Mouse (Mus musculus): ENCODE results near the gene Tmigd3. TPM values are rescaled to one million over a fixed set of nuclear protein-coding genes. Genes with fewer than 3 reads are reported as not detected.

Gene Tmigd3
- polyA plus RNA-seq, 1 experiment = 0.94 TPM

DNA sequence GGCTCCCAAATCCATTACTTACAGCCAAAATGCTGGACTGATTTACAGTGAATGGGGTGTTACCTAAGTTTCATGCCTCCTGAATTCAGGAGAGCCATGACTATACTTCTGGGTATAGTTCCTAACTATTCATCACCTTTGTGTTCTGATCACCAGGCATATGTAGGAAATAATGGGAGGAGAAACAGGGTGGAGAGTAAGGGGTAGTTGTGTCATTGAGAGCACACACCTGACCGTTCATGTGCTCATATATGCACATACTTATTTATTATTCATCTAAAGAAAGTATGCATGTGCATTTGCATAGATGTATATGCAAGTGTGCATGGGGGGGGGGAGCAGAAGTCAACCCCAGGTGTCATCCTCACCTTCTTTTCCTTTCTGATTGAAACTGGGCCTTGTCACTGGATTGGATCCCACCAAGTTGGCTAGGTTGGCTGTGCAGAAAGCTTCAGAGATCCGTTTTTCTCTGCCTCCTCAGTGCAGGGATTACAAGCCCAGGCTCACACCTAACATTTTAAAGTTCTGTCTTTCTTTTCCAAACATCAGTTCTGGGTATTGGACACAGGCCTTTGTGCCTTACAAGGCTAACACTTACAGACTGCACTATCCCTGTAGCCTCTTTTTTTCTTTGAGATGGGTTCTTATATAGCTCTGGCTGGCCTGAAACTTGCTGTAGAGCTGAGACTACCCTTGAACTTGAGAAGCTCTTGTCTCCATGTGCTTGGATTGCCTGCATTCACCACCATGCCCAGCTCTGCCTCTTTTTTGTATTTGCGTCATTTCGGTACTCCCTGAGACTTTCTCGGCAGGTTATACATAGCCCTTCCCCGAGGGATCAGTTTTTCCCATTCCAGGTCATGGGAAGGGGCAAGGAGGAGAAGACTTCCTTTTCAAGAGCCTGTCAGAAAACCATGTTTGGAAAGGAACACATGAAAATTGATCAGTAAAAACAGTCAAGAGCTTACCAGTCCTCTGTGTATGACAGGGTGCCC, 3.0 kb downstream of the Tmigd3 start:
- H3K4me3 ChIP-seq (ENCODE audit: low read depth, low read length) = no peak overlapping the region
- peaks cover 9% of the 10 kb centered on the region; the same call in 1 of the 2 replicates for H3K4me1 ChIP-seq (ENCODE audit: control insufficient read depth, insufficient read depth, insufficient read length, low read length)
- no peak for TF ChIP-seq CTCF (IDR thresholded peaks at IDR 0.05; ENCODE audit: extremely low read depth, insufficient read length, insufficient replicate concordance, low read depth, low read length)
- no peak for TF ChIP-seq POLR2A (IDR thresholded peaks at IDR 0.05; ENCODE audit: low read depth, low read length)
- H3K36me3 ChIP-seq (ENCODE audit: control insufficient read depth, insufficient read depth, low read length) = no peaks in the 10 kb centered on the region
- WGBS = 93% methylated on average over 6 of the region's 6 CpGs
- H3K27me3 ChIP-seq (ENCODE audit: control insufficient read depth, insufficient read depth, low read length) = no peaks in the 10 kb centered on the region
- no peak overlapping the region for H3K27ac ChIP-seq (ENCODE audit: insufficient read depth, low read depth, low read length)

DNA sequence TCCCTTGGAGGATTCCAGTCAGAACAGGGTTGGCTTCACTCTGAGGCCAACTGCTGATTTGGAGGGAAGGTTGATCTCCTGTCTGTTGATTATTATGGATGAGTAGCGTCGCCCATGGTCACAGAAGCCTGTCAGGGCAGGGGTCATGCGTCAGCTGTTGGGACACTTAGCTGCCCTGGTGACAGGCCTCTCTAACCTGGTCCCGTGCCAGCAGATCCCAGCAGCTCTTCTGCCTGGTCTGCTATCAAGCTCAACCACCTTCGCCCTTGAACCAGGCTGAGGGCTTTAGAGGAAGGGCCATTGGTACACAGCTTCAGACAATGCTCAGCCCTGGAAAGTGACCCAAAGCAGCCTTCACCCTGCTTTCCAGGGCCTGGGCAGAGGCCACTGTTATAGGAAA, 5.3 kb downstream of the Tmigd3 start:
- TF ChIP-seq POLR2A (IDR thresholded peaks at IDR 0.05; ENCODE audit: low read depth, low read length) = no peak
- TF ChIP-seq CTCF (IDR thresholded peaks at IDR 0.05; ENCODE audit: extremely low read depth, insufficient read length, insufficient replicate concordance, low read depth, low read length) = no peak
- no peaks in the 10 kb centered on the region for H3K36me3 ChIP-seq (ENCODE audit: control insufficient read depth, insufficient read depth, low read length)
- H3K4me3 ChIP-seq (ENCODE audit: low read depth, low read length) = no peak overlapping the region
- H3K27me3 ChIP-seq (ENCODE audit: control insufficient read depth, insufficient read depth, low read length) = no peaks in the 10 kb centered on the region
- 75% methylated on average over 5 of the region's 5 CpGs for WGBS
- no peak overlapping the region for H3K27ac ChIP-seq (ENCODE audit: insufficient read depth, low read depth, low read length)
- H3K4me1 ChIP-seq (ENCODE audit: control insufficient read depth, insufficient read depth, insufficient read length, low read length) = peaks cover 9% of the 10 kb centered on the region; the same call in 1 of the 2 replicates

DNA sequence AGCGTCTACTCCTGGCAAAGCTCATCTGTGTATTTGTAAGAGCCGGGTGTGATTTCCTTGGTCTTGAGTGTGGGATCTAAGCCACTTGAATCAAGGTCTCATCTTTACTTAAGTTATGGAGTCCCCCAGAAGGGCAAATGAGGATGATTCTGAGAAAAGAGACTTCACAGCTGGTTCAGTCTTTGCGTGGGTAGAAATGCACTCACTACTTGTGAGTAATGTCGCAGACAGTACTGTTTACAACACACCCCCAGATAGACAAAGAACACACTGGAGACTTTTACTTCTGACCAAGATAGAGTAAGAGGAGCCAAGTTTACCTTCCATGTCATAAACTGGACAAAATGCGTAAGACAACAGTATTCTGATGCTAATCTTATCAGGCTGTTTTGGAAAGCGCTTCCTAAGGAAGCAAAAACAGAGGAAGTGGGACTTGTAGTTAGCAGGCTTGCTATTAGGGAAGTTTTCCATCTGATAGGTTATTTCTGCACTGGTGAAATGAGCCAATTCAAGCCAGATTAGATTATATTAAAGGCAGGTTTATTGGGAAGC, 6.6 kb downstream of the Tmigd3 start:
- no peak for TF ChIP-seq CTCF (IDR thresholded peaks at IDR 0.05; ENCODE audit: extremely low read depth, insufficient read length, insufficient replicate concordance, low read depth, low read length)
- H3K36me3 ChIP-seq (ENCODE audit: control insufficient read depth, insufficient read depth, low read length) = no peaks in the 10 kb centered on the region
- no peak overlapping the region for H3K4me3 ChIP-seq (ENCODE audit: low read depth, low read length)
- WGBS = 67% methylated on average over 6 of the region's 6 CpGs
- H3K27me3 ChIP-seq (ENCODE audit: control insufficient read depth, insufficient read depth, low read length) = no peaks in the 10 kb centered on the region
- peaks cover 5% of the 10 kb centered on the region; the same call in 1 of the 2 replicates for H3K4me1 ChIP-seq (ENCODE audit: control insufficient read depth, insufficient read depth, insufficient read length, low read length)
- 0 out of 2 replicates have a peak overlapping the region, but pooled peaks have one; percentile 14 for H3K27ac ChIP-seq (ENCODE audit: insufficient read depth, low read depth, low read length)

DNA sequence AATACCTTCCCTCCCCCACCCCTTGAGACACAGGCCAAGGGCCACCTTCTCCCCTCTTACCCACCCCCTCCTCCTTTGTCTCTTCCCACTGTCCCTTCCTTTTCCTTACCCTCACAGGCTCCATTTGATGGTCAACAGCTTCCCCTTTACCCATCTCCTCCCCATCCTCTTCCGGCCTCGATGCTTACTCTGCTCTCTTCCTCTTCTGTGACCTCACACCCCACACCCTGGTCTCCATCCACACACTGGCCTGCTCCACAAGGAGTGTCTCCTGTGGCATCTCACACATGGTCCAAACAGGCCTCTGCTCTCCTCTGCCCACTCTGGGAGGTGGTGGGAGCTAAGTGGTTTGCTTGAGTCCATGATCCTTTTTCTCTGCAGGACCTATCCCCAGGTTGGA, 7.2 kb downstream of the Tmigd3 start:
- TF ChIP-seq CTCF (IDR thresholded peaks at IDR 0.05; ENCODE audit: extremely low read depth, insufficient read length, insufficient replicate concordance, low read depth, low read length) = no peak
- TF ChIP-seq POLR2A (IDR thresholded peaks at IDR 0.05; ENCODE audit: low read depth, low read length) = no peak
- no peaks in the 10 kb centered on the region for H3K27me3 ChIP-seq (ENCODE audit: control insufficient read depth, insufficient read depth, low read length)
- H3K4me3 ChIP-seq (ENCODE audit: low read depth, low read length) = no peak overlapping the region
- WGBS = 73% methylated on average over 2 of the region's 2 CpGs
- H3K4me1 ChIP-seq (ENCODE audit: control insufficient read depth, insufficient read depth, insufficient read length, low read length) = peaks cover 5% of the 10 kb centered on the region; the same call in 1 of the 2 replicates
- peak overlapping the region; percentile 15; the same call in 1 of the 2 replicates for H3K27ac ChIP-seq (ENCODE audit: insufficient read depth, low read depth, low read length)
- H3K36me3 ChIP-seq (ENCODE audit: control insufficient read depth, insufficient read depth, low read length) = no peaks in the 10 kb centered on the region

DNA sequence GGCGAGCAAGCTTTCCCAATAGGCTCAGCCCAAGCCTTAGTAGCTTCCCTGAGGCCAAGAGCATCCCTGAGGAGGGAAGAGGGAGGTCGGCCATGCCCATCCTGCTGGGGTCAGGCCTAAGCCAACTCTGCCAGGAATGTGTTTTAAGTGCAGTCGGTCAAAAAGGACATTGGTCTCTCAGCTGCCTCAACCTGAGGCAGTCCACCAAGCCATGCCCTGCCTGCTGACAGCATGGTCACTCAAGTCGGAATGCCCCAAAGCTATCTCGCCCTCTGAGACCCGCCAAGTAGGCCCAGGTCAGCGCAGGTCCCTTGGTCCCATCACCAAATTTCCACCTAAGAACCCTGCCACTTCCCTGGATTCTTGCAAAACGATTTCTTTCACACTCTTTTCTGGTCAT, 8.0 kb downstream of the Tmigd3 start:
- Histone ChIP-seq H3K4me3 (ENCODE audit: low read depth, low read length) (no peak overlapping the region), H3K36me3 (ENCODE audit: control insufficient read depth, insufficient read depth, low read length) (no peaks in the 10 kb centered on the region), H3K4me1 (ENCODE audit: control insufficient read depth, insufficient read depth, insufficient read length, low read length) (peaks cover 5% of the 10 kb centered on the region; the same call in 1 of the 2 replicates), H3K27ac (ENCODE audit: insufficient read depth, low read depth, low read length) (no peak overlapping the region), H3K27me3 (ENCODE audit: control insufficient read depth, insufficient read depth, low read length) (no peaks in the 10 kb centered on the region)
- no peak for TF ChIP-seq CTCF (IDR thresholded peaks at IDR 0.05; ENCODE audit: extremely low read depth, insufficient read length, insufficient replicate concordance, low read depth, low read length)
- no peak for TF ChIP-seq POLR2A (IDR thresholded peaks at IDR 0.05; ENCODE audit: low read depth, low read length)
- 90% methylated on average over 8 of the region's 8 CpGs for WGBS

DNA sequence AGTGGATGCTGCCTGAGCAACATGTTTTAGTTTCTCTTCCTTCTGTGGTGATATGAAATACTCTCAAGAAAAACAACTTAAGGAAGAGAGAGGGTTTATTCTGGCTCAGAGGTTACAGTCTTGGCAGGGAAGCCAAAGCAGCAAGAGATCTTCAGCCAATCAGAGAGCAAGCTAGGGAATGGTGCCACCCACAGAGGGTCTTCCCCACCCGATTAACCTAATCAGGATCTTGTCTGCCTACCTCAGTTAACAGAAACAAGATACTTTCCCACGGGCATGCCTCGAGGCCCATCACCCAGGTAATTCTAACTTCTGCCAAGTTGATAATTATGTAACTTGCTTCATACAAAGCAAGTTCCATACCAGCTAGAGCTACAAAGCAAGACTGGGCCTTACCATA, 9.7 kb downstream of the Tmigd3 start:
- TF ChIP-seq POLR2A (IDR thresholded peaks at IDR 0.05; ENCODE audit: low read depth, low read length) = no peak
- no peak for TF ChIP-seq CTCF (IDR thresholded peaks at IDR 0.05; ENCODE audit: extremely low read depth, insufficient read length, insufficient replicate concordance, low read depth, low read length)
- Histone ChIP-seq H3K4me1 (ENCODE audit: control insufficient read depth, insufficient read depth, insufficient read length, low read length) (peaks cover 5% of the 10 kb centered on the region; the same call in 1 of the 2 replicates), H3K27ac (ENCODE audit: insufficient read depth, low read depth, low read length) (no peak overlapping the region), H3K36me3 (ENCODE audit: control insufficient read depth, insufficient read depth, low read length) (no peaks in the 10 kb centered on the region), H3K27me3 (ENCODE audit: control insufficient read depth, insufficient read depth, low read length) (no peaks in the 10 kb centered on the region), H3K4me3 (ENCODE audit: low read depth, low read length) (no peak overlapping the region)
- 50% methylated on average over 3 of the region's 3 CpGs for WGBS

DNA sequence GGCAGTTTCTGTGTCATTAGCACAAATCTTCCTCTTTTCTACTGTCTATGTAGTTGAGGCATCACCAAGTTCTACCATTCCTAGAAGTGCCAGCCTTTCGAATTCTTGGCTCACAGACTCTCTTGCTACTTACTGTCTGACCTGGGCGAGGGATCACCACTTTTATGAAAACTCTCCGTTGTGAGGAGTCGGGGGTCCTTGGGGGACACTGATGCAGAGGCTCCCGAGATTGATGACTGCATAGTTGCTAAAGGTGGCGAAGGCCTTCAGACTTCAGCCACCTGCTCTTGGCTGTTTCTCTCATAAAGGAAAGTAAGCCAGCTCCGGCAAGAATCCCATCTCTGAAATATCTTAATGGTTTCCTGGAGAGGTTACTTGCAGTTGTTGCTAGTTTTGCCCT, 11.4 kb downstream of the Tmigd3 start:
- TF ChIP-seq POLR2A (IDR thresholded peaks at IDR 0.05; ENCODE audit: low read depth, low read length) = no peak
- no peak for TF ChIP-seq CTCF (IDR thresholded peaks at IDR 0.05; ENCODE audit: extremely low read depth, insufficient read length, insufficient replicate concordance, low read depth, low read length)
- no peak overlapping the region for H3K4me3 ChIP-seq (ENCODE audit: low read depth, low read length)
- no peaks in the 10 kb centered on the region for H3K27me3 ChIP-seq (ENCODE audit: control insufficient read depth, insufficient read depth, low read length)
- WGBS = 89% methylated on average over 7 of the region's 7 CpGs
- H3K4me1 ChIP-seq (ENCODE audit: control insufficient read depth, insufficient read depth, insufficient read length, low read length) = peaks cover 5% of the 10 kb centered on the region; the same call in 1 of the 2 replicates
- H3K27ac ChIP-seq (ENCODE audit: insufficient read depth, low read depth, low read length) = no peak overlapping the region
- H3K36me3 ChIP-seq (ENCODE audit: control insufficient read depth, insufficient read depth, low read length) = no peaks in the 10 kb centered on the region
